Mouse (Mus musculus) layer of hippocampus, postnatal 25 days (tissue): ENCODE measurements around the gene Fam92b. TPM values are rescaled to one million over a fixed set of nuclear protein-coding genes. Genes with fewer than 3 reads are reported as not detected.

Source experiments
- DNase-seq, 2 experiments: peaks; one replicate each; pipeline ENCODE4 v3.0.0; 2022; ENCODE audit warnings: mixed read lengths in 2 of 2, low spot score in 1 of 2; ENCODE audit errors: extremely low spot score in 1 of 2
- total RNA-seq, 2 experiments: library from RNA; stranded (reverse); gene quantifications; 2 replicates each; pipeline ENCODE4 v1.2.3; 2021

The Fam92b gene
- total RNA-seq, 2 experiments from 2014 or later: 0.61 to 0.71 TPM

GRCm38 (mm10) chr8:120190810-120191413, 13.6 kb upstream of the Fam92b start:
- DNase-seq: peak; percentile 69 to 78

- DNase-seq: no peak
Measured at GRCm38 (mm10) chr8:120190107-120190809, 13.0 kb upstream of the Fam92b start.

GRCm38 (mm10) chr8:120189440-120189839, 12.2 kb upstream of the Fam92b start:
- no peak for DNase-seq

GRCm38 (mm10) chr8:120188510-120188909, 11.2 kb upstream of the Fam92b start:
- no peak for DNase-seq

- no peak for DNase-seq
Measured at GRCm38 (mm10) chr8:120186454-120186853, 9.2 kb upstream of the Fam92b start.

- no peak for DNase-seq
Measured at GRCm38 (mm10) chr8:120184850-120185792, 7.9 kb upstream of the Fam92b start.

- DNase-seq: no peak
Measured at GRCm38 (mm10) chr8:120184366-120184765, 7.1 kb upstream of the Fam92b start.

GRCm38 (mm10) chr8:120181861-120182414, 4.7 kb upstream of the Fam92b start:
- DNase-seq: no peak

- DNase-seq: no peak
Measured at GRCm38 (mm10) chr8:120181274-120181673, 4.0 kb upstream of the Fam92b start.

GRCm38 (mm10) chr8:120180445-120180970, 3.2 kb upstream of the Fam92b start:
- DNase-seq: no peak

- DNase-seq: peak; percentile 95 to 99
Measured at GRCm38 (mm10) chr8:120179027-120179431, 1.8 kb upstream of the Fam92b start.

GRCm38 (mm10) chr8:120178124-120178514, 853 bp upstream of the Fam92b start:
- no peak for DNase-seq

- DNase-seq: no peak
Measured at GRCm38 (mm10) chr8:120176605-120177004, 661 bp downstream of the Fam92b start.

- DNase-seq: no peak
Measured at GRCm38 (mm10) chr8:120174606-120175005, 2.7 kb downstream of the Fam92b start.

GRCm38 (mm10) chr8:120173195-120173594, 4.1 kb downstream of the Fam92b start:
- no peak for DNase-seq

- no peak for DNase-seq
Measured at GRCm38 (mm10) chr8:120169119-120169518, 8.1 kb downstream of the Fam92b start.

- peak in 1 of 2 experiments; percentile 65 for DNase-seq
Measured at GRCm38 (mm10) chr8:120167821-120168220, 9.4 kb downstream of the Fam92b start.

GRCm38 (mm10) chr8:120167136-120167535, 10.1 kb downstream of the Fam92b start:
- DNase-seq: no peak

GRCm38 (mm10) chr8:120164026-120164425, 13.2 kb downstream of the Fam92b start:
- no peak for DNase-seq

- no peak for DNase-seq
Measured at GRCm38 (mm10) chr8:120163376-120163775, 13.9 kb downstream of the Fam92b start.

- DNase-seq: no peak
Measured at GRCm38 (mm10) chr8:120162404-120162752, 14.9 kb downstream of the Fam92b start.
